ENCODE assay signal across 19 mouse cellular contexts in the genomic region with DNA sequence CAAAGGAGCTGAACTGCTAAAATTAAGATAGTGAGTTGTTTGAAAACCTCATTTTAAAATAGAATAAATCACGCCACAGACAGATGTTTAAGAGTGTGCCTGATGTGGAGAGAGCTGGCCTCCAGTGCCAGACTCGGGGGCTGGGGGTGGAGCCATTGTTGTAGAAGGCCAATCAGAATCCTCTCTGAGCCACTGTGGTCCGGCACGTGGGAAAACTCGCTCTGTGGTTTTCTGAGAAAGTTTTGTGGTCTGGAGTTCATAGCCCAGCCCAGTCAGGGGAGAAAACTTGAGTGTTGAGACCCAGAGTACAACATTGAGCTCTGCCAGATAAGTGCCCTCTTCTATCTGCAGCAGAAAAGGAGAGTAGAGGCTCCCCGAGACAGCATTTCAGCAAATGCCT.
DNase-seq lines count a peak whose midpoint lies in the region; ATAC-seq and TF ChIP-seq lines count a peak whose summit lies in the region.
"Had no signal": no experiment of that assay in that cellular context is flagged by ENCODE, and none has a peak within 500 bp of the region (broad histone marks: within the 10 kb centered on the region; RNA-seq: fewer than 3 reads in every experiment).

No protein-coding gene starts in this region.

- peak overlapping the region; percentile 17; the same call in 1 of the 2 replicates for H3K4me2 ChIP-seq in embryonic facial prominence, embryonic 13.5 days
- H3K4me2 ChIP-seq in lung, embryonic 14.5 days = no peak overlapping the region
- H3K4me2 ChIP-seq: heart, embryonic 11.5 days; hindbrain, embryonic 13.5 days had no signal

- no peak for TF ChIP-seq CTCF in lung, embryonic 14.5 days (IDR thresholded peaks at IDR 0.05; ENCODE audit: low read depth)
- TF ChIP-seq CTCF in layer of hippocampus, adult 2 months (conservative IDR thresholded peaks at IDR 0.05) = no peak

- 33% methylated on average over 6 of the region's 6 CpGs for WGBS in embryonic facial prominence, embryonic 13.5 days
- WGBS in embryonic facial prominence, embryonic 10.5 days = 59% methylated on average over 6 of the region's 6 CpGs
- WGBS in lung, embryonic 14.5 days = 30% methylated on average over 6 of the region's 6 CpGs

- no peaks in the 10 kb centered on the region for H3K36me3 ChIP-seq in embryonic facial prominence, embryonic 13.5 days
- no peaks in the 10 kb centered on the region for H3K36me3 ChIP-seq in embryonic facial prominence, embryonic 10.5 days (replicated peaks)
- no peaks in the 10 kb centered on the region for H3K36me3 ChIP-seq in lung, embryonic 14.5 days (ENCODE audit: insufficient read depth)
- H3K36me3 ChIP-seq: forebrain, embryonic 10.5 days; hindbrain, embryonic 13.5 days had no signal

- peaks cover 12% of the 10 kb centered on the region; the same call in 1 of the 2 replicates for H3K4me1 ChIP-seq in embryonic facial prominence, embryonic 13.5 days
- H3K4me1 ChIP-seq in embryonic facial prominence, embryonic 10.5 days = no peaks in the 10 kb centered on the region
- H3K4me1 ChIP-seq in lung, embryonic 14.5 days (ENCODE audit: insufficient read depth) = no peaks in the 10 kb centered on the region
- H3K4me1 ChIP-seq: forebrain, embryonic 10.5 days; hindbrain, embryonic 13.5 days had no signal

- ATAC-seq in embryonic facial prominence, embryonic 13.5 days (ENCODE audit: insufficient number of reproducible peaks, insufficient read depth, low FRiP score, low TSS enrichment, low read depth) = 0 out of 2 replicates have a peak, but pooled peaks have one; percentile 64
- ATAC-seq in lung, embryonic 14.5 days (ENCODE audit: insufficient read depth) = no peak
- ATAC-seq: CD4-positive, CD25-positive, alpha-beta regulatory T cell, adult 4 months; forebrain, embryonic 14.5 days; hindbrain, postnatal 0 days had no signal

- H3K9me3 ChIP-seq in embryonic facial prominence, embryonic 13.5 days = no peaks in the 10 kb centered on the region
- no peaks in the 10 kb centered on the region for H3K9me3 ChIP-seq in embryonic facial prominence, embryonic 10.5 days
- H3K9me3 ChIP-seq in lung, embryonic 14.5 days (ENCODE audit: low read depth, low read length) = no peaks in the 10 kb centered on the region
- H3K9me3 ChIP-seq: forebrain, embryonic 10.5 days; hindbrain, embryonic 13.5 days had no signal

- DNase-seq in embryonic facial prominence, embryonic 10.5 days (ENCODE audit: low spot score) = no peak
- peak; percentile 7 for DNase-seq in lung, embryonic 14.5 days
- DNase-seq in lung, postnatal 14 days = no peak
- peak; percentile 39 for DNase-seq in forelimb bud, embryonic 11.5 days (ENCODE audit: low read depth, low spot score)
- no peak for DNase-seq in adipocyte (ENCODE audit: low spot score)
- no peak for DNase-seq in layer of hippocampus, adult 2 months (ENCODE audit: low spot score in 2 of 2)
- DNase-seq: adrenal gland, postnatal 25 days; B cell, adult 2 months; cerebellum, adult 18-20 months; cerebellum, adult 9-11 months; gastrocnemius, postnatal 36 days; heart, adult 2 months had no signal

- peak overlapping the region; percentile 30; the same call in 1 of the 2 replicates for H3K27ac ChIP-seq in embryonic facial prominence, embryonic 13.5 days
- no peak overlapping the region for H3K27ac ChIP-seq in embryonic facial prominence, embryonic 10.5 days (replicated peaks)
- H3K27ac ChIP-seq in lung, embryonic 14.5 days (ENCODE audit: low read depth) = no peak overlapping the region
- no peak overlapping the region for H3K27ac ChIP-seq in layer of hippocampus, adult 2 months
- H3K27ac ChIP-seq: forebrain, embryonic 10.5 days; heart, adult 2 months; hindbrain, embryonic 13.5 days; hindbrain, postnatal 0 days had no signal

- no peak overlapping the region for H3K9ac ChIP-seq in embryonic facial prominence, embryonic 13.5 days
- H3K9ac ChIP-seq in lung, embryonic 14.5 days = no peak overlapping the region
- H3K9ac ChIP-seq: hindbrain, embryonic 13.5 days had no signal

- H3K27me3 ChIP-seq in embryonic facial prominence, embryonic 13.5 days = no peaks in the 10 kb centered on the region
- H3K27me3 ChIP-seq in embryonic facial prominence, embryonic 10.5 days (replicated peaks; ENCODE audit: low read depth, poor library complexity, severe bottlenecking) = peaks cover 41% of the 10 kb centered on the region
- no peaks in the 10 kb centered on the region for H3K27me3 ChIP-seq in lung, embryonic 14.5 days (ENCODE audit: insufficient read depth, low read length)
- H3K27me3 ChIP-seq: hindbrain, embryonic 13.5 days had no signal

- no peak overlapping the region for H3K4me3 ChIP-seq in embryonic facial prominence, embryonic 13.5 days
- no peak overlapping the region for H3K4me3 ChIP-seq in embryonic facial prominence, embryonic 10.5 days
- no peak overlapping the region for H3K4me3 ChIP-seq in lung, embryonic 14.5 days (ENCODE audit: low read depth, low read length)
- H3K4me3 ChIP-seq in layer of hippocampus, adult 2 months = no peak overlapping the region
- H3K4me3 ChIP-seq: forebrain, embryonic 10.5 days; heart, adult 2 months; hindbrain, embryonic 13.5 days had no signal

Comparison
In these comparisons a context has a peak if more than half of its experiments do, and no peak if none do; other contexts are left out.
1. DNase-seq: peak in lung, embryonic 14.5 days (single experiment) and forelimb bud, embryonic 11.5 days (single experiment); none in embryonic facial prominence, embryonic 10.5 days (single experiment), lung, postnatal 14 days (single experiment), adipocyte (single experiment) and layer of hippocampus, adult 2 months (0 of 2).